Mouse (Mus musculus): Measurements from ENCODE around the gene Egfl7. TPM values are rescaled to one million over a fixed set of nuclear protein-coding genes. Genes with fewer than 3 reads are reported as not detected.

The Egfl7 gene
- polyA plus RNA-seq, 1 experiment from 2014 or later: 88.5 TPM

- 9% methylated on average over 3 of the region's 3 CpGs for WGBS
- H3K9ac ChIP-seq: no peak overlapping the region
These were observed 9.8 kb upstream of the Egfl7 start for GRCm38 (mm10) chr2:26570034-26570433.

DNA sequence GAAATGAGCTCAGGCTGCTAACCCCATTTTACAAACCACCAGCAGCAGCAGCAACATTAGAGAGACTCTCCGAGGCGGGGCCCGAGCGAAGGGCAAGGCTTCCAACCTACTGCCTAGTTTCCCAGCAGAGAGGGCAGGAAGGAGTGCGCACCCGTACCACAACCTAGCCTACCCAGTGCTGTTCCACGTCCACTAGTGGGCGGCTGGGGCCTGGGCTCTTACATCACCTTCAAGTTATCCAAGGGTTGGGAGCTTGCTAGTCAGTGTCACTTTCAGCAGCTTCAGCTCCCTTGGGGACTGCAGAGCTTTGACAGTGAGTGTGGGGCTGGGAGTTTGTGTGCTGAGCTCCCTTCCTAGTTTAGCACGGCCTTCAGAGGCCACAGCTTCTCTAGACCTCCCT is 8.4 kb upstream of the Egfl7 start:
- ATAC-seq (ENCODE audit: insufficient number of reproducible peaks, insufficient read depth, low FRiP score, low TSS enrichment, low read depth): no peak
- no peak overlapping the region for H3K4me2 ChIP-seq
- 78% methylated on average over 9 of the region's 9 CpGs for WGBS
- H3K4me3 ChIP-seq: no peak overlapping the region
- 0 out of 2 replicates have a peak overlapping the region, but pooled peaks have one; percentile 21 for H3K9ac ChIP-seq
- no peaks in the 10 kb centered on the region for H3K9me3 ChIP-seq
- peaks cover 13% of the 10 kb centered on the region; the same call in 1 of the 2 replicates for H3K4me1 ChIP-seq
- H3K27me3 ChIP-seq: no peaks in the 10 kb centered on the region
- peak overlapping the region; percentile 39; the same call in 1 of the 2 replicates for H3K27ac ChIP-seq
- H3K36me3 ChIP-seq: no peaks in the 10 kb centered on the region

More at GRCm38 (mm10) chr2:26570034-26570433, 9.8 kb upstream of the Egfl7 start:
- H3K4me3 ChIP-seq: no peak overlapping the region
- no peak for ATAC-seq (ENCODE audit: insufficient number of reproducible peaks, insufficient read depth, low FRiP score, low TSS enrichment, low read depth)
- no peaks in the 10 kb centered on the region for H3K27me3 ChIP-seq
- no peaks in the 10 kb centered on the region for H3K9me3 ChIP-seq
- H3K4me1 ChIP-seq: peaks cover 13% of the 10 kb centered on the region; the same call in 1 of the 2 replicates
- H3K4me2 ChIP-seq: no peak overlapping the region
- no peaks in the 10 kb centered on the region for H3K36me3 ChIP-seq
- no peak overlapping the region for H3K27ac ChIP-seq

- WGBS: 74% methylated on average over 5 of the region's 5 CpGs
- no peak overlapping the region for H3K4me3 ChIP-seq
- no peak for ATAC-seq (ENCODE audit: insufficient number of reproducible peaks, insufficient read depth, low FRiP score, low TSS enrichment, low read depth)
- H3K9ac ChIP-seq: 0 out of 2 replicates have a peak overlapping the region, but pooled peaks have one; percentile 21
- H3K27ac ChIP-seq: peak overlapping the region; percentile 22; the same call in 1 of the 2 replicates
- H3K4me2 ChIP-seq: no peak overlapping the region
- H3K4me1 ChIP-seq: peaks cover 13% of the 10 kb centered on the region; the same call in 1 of the 2 replicates
- no peaks in the 10 kb centered on the region for H3K36me3 ChIP-seq
- H3K27me3 ChIP-seq: no peaks in the 10 kb centered on the region
- no peaks in the 10 kb centered on the region for H3K9me3 ChIP-seq
These were observed 8.0 kb upstream of the Egfl7 start for GRCm38 (mm10) chr2:26571826-26572225.

DNA sequence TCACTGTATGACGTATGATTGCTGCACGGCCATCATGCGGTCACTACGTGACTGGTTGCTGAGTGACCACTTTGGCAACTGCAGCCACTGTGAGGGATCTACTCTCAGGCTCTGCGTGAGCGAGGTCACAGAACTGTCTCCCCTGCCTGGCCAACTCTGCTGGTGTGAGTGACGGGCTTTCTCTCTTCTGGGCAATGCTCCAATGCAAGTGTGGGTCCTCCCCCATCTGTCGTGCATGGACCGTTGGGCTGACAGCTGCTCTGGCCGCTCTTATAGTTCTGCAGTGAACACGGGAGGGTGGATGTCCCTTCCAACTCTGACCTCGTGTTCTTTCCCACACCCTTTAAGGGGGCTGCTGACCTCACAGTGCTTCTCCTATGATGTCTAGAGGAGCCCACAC is 6.4 kb upstream of the Egfl7 start:
- Histone ChIP-seq H3K4me3 (no peak overlapping the region), H3K27ac (no peak overlapping the region), H3K4me2 (no peak overlapping the region), H3K4me1 (peaks cover 15% of the 10 kb centered on the region; the same call in 1 of the 2 replicates), H3K36me3 (no peaks in the 10 kb centered on the region), H3K9ac (no peak overlapping the region), H3K27me3 (no peaks in the 10 kb centered on the region), H3K9me3 (no peaks in the 10 kb centered on the region)
- WGBS: 78% methylated on average over 12 of the region's 12 CpGs
- no peak for ATAC-seq (ENCODE audit: insufficient number of reproducible peaks, insufficient read depth, low FRiP score, low TSS enrichment, low read depth)

DNA sequence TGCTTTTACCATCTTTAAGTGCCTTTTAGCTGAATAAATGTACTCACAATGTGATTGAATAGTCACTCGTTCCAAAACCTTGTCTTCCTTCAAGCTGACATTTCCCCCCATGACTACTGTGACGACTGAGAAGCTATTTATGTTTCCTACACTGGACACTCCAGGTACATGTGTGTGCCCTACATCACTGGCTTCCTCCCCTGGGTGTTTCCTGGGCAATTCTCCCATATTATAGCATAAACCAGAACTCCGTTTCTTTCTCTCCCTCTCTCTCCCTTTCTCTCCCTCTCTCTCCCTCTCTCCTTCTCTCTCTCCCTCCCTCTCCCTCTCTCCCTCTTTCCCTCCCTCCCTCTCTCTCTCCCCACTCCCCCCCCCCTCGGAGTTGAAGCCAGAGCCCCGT is 6.0 kb upstream of the Egfl7 start:
- Histone ChIP-seq H3K9ac (no peak overlapping the region), H3K36me3 (no peaks in the 10 kb centered on the region), H3K4me2 (no peak overlapping the region), H3K4me1 (peaks cover 19% of the 10 kb centered on the region; the same call in 1 of the 2 replicates), H3K4me3 (no peak overlapping the region), H3K9me3 (no peaks in the 10 kb centered on the region), H3K27me3 (no peaks in the 10 kb centered on the region), H3K27ac (no peak overlapping the region)
- 27% methylated on average over 5 of the region's 5 CpGs for WGBS
- no peak for ATAC-seq (ENCODE audit: insufficient number of reproducible peaks, insufficient read depth, low FRiP score, low TSS enrichment, low read depth)

DNA sequence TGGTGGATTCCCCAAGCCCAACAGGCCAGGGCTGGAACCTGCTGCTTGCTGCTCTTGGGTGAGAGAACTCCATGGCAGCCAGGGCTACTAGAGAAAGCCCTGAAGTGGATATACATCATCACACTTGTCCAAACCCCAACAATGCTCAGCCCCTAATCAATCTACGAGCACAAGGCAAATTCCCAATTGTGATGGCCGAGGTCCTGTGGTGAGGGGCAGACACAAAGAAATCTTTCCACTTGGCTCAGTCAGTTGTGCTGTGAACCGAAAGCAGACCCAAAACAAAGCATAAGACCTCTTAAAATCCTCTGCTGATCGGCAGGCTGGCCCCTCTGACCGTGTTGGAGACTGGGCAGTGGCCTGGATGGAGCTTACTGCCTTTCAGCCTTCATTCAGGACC is 5.0 kb upstream of the Egfl7 start:
- no peaks in the 10 kb centered on the region for H3K27me3 ChIP-seq
- no peak overlapping the region for H3K4me3 ChIP-seq
- 61% methylated on average over 5 of the region's 5 CpGs for WGBS
- H3K4me1 ChIP-seq: peaks cover 18% of the 10 kb centered on the region; the same call in 1 of the 2 replicates
- no peaks in the 10 kb centered on the region for H3K36me3 ChIP-seq
- H3K4me2 ChIP-seq: no peak overlapping the region
- H3K9ac ChIP-seq: no peak overlapping the region
- no peak for ATAC-seq (ENCODE audit: insufficient number of reproducible peaks, insufficient read depth, low FRiP score, low TSS enrichment, low read depth)
- no peak overlapping the region for H3K27ac ChIP-seq
- H3K9me3 ChIP-seq: no peaks in the 10 kb centered on the region

DNA sequence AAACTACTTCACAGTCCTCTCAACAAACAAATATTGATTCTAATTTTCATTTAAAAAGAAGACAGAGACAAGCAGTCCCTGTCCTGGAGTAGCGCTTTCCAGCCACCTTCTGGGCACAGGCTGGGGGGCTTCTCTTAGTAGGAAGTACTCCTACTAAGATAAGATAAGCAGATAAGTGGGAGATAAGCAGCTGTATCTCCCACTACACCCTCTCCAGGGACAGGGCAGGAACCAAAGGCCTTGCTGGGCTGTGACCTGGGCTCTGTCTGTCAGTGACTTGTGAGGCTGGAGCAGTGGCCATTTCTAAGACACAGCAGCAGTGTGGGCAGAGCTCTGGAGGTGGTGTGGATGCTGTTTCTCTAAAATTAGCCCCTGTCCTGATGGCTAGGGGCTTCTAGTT is 4.4 kb upstream of the Egfl7 start:
- H3K4me2 ChIP-seq: no peak overlapping the region
- H3K9me3 ChIP-seq: no peaks in the 10 kb centered on the region
- H3K27ac ChIP-seq: no peak overlapping the region
- H3K4me3 ChIP-seq: no peak overlapping the region
- WGBS: 93% methylated on average over 1 of the region's 1 CpGs
- H3K27me3 ChIP-seq: no peaks in the 10 kb centered on the region
- H3K36me3 ChIP-seq: no peaks in the 10 kb centered on the region
- no peak for ATAC-seq (ENCODE audit: insufficient number of reproducible peaks, insufficient read depth, low FRiP score, low TSS enrichment, low read depth)
- H3K4me1 ChIP-seq: peaks cover 17% of the 10 kb centered on the region; the same call in 1 of the 2 replicates
- no peak overlapping the region for H3K9ac ChIP-seq

DNA sequence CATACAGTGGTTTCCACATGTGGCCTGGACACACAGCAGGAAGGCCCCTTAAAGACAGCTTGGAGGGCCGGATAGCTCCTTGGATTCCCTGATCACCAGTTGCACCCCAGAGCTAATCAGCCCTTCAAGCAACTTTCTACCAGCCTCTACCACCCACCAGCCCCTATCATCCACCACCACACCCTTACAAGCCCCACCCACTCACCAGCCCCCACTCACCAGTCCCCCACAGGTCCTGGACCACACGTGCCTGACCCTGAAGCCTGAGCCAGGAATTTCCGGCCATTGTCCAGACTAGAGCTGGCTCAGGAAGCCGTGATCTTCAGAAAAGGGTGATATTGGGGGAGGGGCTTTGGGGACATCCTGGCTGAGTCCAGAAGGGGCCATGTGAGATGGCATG is 3.9 kb upstream of the Egfl7 start:
- H3K9ac ChIP-seq: no peak overlapping the region
- no peak for ATAC-seq (ENCODE audit: insufficient number of reproducible peaks, insufficient read depth, low FRiP score, low TSS enrichment, low read depth)
- no peak overlapping the region for H3K4me3 ChIP-seq
- H3K27me3 ChIP-seq: no peaks in the 10 kb centered on the region
- WGBS: 41% methylated on average over 4 of the region's 4 CpGs
- no peak overlapping the region for H3K27ac ChIP-seq
- H3K9me3 ChIP-seq: no peaks in the 10 kb centered on the region
- H3K4me2 ChIP-seq: no peak overlapping the region
- H3K4me1 ChIP-seq: peaks cover 17% of the 10 kb centered on the region; the same call in 1 of the 2 replicates
- H3K36me3 ChIP-seq: no peaks in the 10 kb centered on the region

- WGBS: 59% methylated on average over 4 of the region's 4 CpGs
These were observed 3.4 kb upstream of the Egfl7 start for GRCm38 (mm10) chr2:26576462-26576861.

GRCm38 (mm10) chr2:26578369-26578768 is 1.4 kb upstream of the Egfl7 start:
- 31% methylated on average over 6 of the region's 6 CpGs for WGBS
- no peak for ATAC-seq (ENCODE audit: insufficient number of reproducible peaks, insufficient read depth, low FRiP score, low TSS enrichment, low read depth)
- Histone ChIP-seq H3K9ac (no peak overlapping the region), H3K27ac (peak overlapping the region; percentile 72), H3K4me1 (peaks cover 20% of the 10 kb centered on the region), H3K36me3 (no peaks in the 10 kb centered on the region), H3K4me2 (no peak overlapping the region), H3K9me3 (no peaks in the 10 kb centered on the region), H3K4me3 (no peak overlapping the region), H3K27me3 (no peaks in the 10 kb centered on the region)

More at GRCm38 (mm10) chr2:26576462-26576861, 3.4 kb upstream of the Egfl7 start:
- H3K4me1 ChIP-seq: peaks cover 17% of the 10 kb centered on the region; the same call in 1 of the 2 replicates
- no peaks in the 10 kb centered on the region for H3K9me3 ChIP-seq
- H3K4me3 ChIP-seq: no peak overlapping the region
- no peak overlapping the region for H3K9ac ChIP-seq
- peak overlapping the region; percentile 16; the same call in 1 of the 2 replicates for H3K27ac ChIP-seq
- ATAC-seq (ENCODE audit: insufficient number of reproducible peaks, insufficient read depth, low FRiP score, low TSS enrichment, low read depth): no peak
- H3K36me3 ChIP-seq: no peaks in the 10 kb centered on the region
- H3K4me2 ChIP-seq: no peak overlapping the region
- no peaks in the 10 kb centered on the region for H3K27me3 ChIP-seq

DNA sequence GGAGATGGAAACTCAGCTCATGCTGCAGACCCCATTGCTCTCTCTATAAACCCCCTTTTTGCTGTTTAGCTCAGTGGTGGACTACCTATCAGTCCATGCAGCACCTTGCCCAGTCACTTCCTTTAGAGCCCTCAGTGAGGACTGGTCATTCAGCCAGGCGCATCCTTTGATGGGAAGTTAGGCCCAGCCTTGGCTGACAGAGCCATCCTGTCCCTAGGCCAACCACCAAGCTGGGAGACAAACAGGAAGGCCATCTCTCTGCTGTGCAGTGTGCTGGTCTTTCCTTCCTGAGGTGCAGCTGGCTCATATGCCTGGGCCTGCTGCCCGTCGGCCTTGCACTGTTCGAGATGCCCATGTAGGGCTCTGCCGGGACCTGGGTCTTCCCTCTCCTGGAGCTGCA is 937 bp downstream of the Egfl7 start:
- H3K27ac ChIP-seq: no peak overlapping the region
- no peak overlapping the region for H3K4me3 ChIP-seq
- H3K36me3 ChIP-seq: no peaks in the 10 kb centered on the region
- 0 out of 2 replicates have a peak overlapping the region, but pooled peaks have one; percentile 16 for H3K9ac ChIP-seq
- H3K4me2 ChIP-seq: no peak overlapping the region
- ATAC-seq (ENCODE audit: insufficient number of reproducible peaks, insufficient read depth, low FRiP score, low TSS enrichment, low read depth): no peak
- H3K9me3 ChIP-seq: no peaks in the 10 kb centered on the region
- no peaks in the 10 kb centered on the region for H3K27me3 ChIP-seq
- H3K4me1 ChIP-seq: peaks cover 12% of the 10 kb centered on the region
- 88% methylated on average over 5 of the region's 5 CpGs for WGBS

DNA sequence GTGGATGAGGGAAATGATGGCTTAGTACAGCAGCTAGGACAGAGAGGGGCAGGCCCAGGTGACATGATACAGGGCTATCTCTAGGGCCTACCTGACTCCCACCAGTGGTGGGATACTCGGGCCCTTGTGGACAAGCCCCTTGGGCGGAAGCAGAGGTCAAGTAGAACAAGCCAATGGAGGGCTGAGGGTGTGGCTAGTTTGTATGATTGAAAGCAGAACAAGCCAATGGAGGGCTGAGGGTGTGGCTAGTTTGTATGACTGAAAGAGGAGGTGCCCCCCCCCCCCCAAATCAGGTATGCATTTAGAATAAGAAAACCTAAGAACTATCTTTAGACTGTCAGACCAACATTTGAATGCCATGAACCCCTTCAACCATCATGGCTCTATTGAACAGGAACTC is 2.4 kb downstream of the Egfl7 start:
- no peaks in the 10 kb centered on the region for H3K36me3 ChIP-seq
- peaks cover 17% of the 10 kb centered on the region for H3K4me1 ChIP-seq
- no peak overlapping the region for H3K4me3 ChIP-seq
- 0 out of 2 replicates have a peak overlapping the region, but pooled peaks have one; percentile 16 for H3K27ac ChIP-seq
- WGBS: 46% methylated on average over 2 of the region's 2 CpGs
- no peaks in the 10 kb centered on the region for H3K27me3 ChIP-seq
- no peak overlapping the region for H3K9ac ChIP-seq
- H3K4me2 ChIP-seq: no peak overlapping the region
- no peak for ATAC-seq (ENCODE audit: insufficient number of reproducible peaks, insufficient read depth, low FRiP score, low TSS enrichment, low read depth)
- H3K9me3 ChIP-seq: no peaks in the 10 kb centered on the region

Measured in embryonic facial prominence, embryonic 13.5 days (tissue).